Mouse (Mus musculus): ENCODE data around the gene Sh3kbp1.

GRCm38 (mm10) chrX:159817508-159817907 lies 190.4 kb downstream of the Sh3kbp1 start:
- TF ChIP-seq CTCF (IDR thresholded peaks at IDR 0.05; ENCODE audit: low read depth) (no peak), EP300 (IDR thresholded peaks at IDR 0.05; ENCODE audit: low read depth) (no peak)

All from liver, embryonic 14.5 days (tissue).